Mouse (Mus musculus) T-helper 2 cell (primary cell): ENCODE data around the gene Clptm1.
"Not testable (repeated sequence)": the region's sequence is repeated elsewhere in the genome, so short reads cannot be mapped to it uniquely, and the experiment has no call there.

Source experiments
- in situ Hi-C: fragments of 300-600 bp; cut with MboI, MseI; formaldehyde crosslinking; loops from one replicate; pipeline ENCODE4 v1.15.1; 2025; ENCODE audit warnings: high pct_unique_total_duplicates

Gene Clptm1

DNA sequence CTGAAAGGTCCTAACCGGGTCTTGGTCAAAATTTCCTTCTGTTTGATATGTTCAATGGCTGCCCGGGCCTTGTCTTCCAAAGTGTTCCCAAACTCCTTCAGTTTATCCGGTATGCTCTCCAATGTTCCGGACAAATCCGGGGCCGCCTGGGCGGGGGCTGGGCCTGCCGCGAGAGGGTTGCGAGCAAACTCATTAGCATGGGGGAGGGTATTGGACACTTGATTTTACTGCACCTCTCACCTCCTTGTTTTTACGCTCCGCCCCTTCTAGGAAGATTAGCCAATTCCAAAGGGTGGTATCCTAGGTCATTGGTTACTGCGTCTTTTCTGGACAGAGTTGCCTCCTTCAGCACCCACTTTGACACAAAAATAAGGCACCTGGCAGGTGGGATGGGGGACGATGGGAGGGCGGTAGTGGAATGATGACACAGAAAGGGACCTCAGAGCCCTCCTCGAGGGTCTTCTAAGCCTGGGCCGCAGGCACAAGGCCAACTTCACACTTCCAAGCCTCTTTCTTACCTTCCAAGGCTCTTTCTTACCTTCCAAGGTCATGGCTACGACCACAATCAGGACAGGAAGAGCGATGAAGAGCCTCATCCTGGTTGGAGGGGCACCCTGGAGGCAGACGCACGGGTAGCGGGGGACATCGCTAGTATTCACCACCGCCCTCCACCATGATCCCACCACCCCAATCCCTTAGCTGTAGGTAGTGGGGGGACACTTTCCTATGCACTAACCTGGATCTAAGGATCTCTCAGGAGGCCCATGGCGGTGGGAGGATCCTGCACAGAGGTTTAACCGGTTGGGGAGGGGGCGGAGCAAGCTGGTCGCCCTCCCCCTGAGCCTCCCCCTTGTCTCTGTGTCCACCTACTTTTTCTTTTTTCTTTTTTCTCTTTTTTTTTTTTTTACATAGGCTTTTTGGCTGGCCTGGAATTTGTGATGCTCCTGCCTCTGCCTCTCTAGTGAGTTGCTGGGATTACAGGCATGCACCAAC is 27.3 kb upstream of the Clptm1 start, which contains the start of gene Apoc1:
Apoc1 (minus strand) TSS at position 788 of the 993 bp plus-strand sequence.
- in situ Hi-C loops: no loop called here

DNA sequence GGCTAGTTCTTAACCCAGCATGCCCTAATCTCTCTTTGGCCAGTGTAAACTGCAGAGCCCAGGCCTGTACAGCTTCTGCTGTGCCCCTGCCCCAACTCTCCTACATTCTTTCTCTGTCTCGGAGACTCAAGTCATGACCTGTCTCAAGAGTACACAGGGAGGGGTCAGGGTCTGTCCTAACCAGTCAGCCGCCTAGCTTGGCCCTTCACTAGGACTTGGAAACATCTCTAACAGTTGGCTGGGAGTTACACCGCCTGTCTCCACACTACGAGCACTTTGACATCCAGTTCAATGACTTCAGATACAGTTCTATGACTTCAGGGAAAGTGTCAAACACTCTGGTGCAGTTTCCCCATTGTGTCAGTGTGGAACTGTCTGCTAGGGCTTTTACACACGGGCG is 26.6 kb upstream of the Clptm1 start:
- in situ Hi-C loops: no loop called here

DNA sequence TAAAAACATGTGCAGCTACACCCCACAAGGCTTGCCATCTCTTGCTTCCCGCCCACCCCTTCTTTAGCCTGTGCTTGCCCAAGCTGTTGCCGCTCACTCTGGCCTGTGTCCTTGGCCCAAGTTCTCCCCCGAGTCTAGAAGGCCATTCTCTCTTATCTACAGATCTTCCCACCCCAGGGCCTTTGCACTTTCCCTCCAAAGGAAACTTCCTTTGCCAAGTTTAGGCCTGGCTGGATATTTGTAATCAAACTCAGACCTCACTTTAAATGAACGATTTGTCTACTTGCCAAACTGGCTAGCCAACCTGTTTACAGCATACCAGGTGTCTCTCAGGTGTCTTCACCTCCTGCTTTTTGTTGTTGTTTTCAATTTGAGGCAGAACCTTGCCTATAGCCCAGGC is 26.0 kb upstream of the Clptm1 start:
- in situ Hi-C loops: no loop called here

DNA sequence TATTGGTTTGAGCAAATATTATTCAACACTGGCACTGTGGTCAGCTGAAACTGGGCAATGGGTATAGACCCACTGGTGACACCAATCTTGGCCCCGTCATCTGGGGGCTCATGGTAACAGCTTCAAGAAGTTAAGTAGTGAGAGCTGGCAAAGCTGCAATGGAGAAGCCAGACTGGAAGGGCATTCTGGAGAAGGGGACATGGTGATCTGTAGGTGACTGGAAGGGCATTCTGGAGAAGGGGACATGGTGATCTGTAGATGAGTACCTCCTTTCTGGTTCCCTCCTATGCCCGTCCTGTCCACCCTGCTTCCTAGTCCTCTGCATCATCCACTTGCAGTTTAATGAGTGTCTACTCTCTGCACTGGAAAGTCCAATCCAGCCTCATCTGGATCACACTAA is 23.8 kb upstream of the Clptm1 start:
- in situ Hi-C loops: no loop called here

DNA sequence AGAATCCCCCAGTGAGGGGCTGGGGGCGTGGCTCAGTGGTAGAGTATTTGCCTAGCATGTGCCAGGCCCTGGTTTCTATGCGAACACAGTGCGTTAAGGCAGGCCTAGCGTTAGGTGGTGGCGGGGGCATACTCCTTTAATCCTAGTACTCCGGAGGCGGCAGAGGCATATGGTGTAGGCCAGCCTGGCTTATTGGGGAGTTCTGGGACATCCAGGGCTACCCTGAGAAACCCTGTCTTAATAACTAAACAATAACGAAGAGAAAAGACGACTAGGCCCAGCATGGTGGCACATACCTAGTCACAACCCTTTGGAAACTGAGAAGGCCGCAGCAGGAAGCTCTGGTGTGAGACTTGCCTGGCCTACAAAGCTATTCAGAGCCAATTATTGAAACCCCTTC is 23.3 kb upstream of the Clptm1 start:
- in situ Hi-C loops: no loop called here

DNA sequence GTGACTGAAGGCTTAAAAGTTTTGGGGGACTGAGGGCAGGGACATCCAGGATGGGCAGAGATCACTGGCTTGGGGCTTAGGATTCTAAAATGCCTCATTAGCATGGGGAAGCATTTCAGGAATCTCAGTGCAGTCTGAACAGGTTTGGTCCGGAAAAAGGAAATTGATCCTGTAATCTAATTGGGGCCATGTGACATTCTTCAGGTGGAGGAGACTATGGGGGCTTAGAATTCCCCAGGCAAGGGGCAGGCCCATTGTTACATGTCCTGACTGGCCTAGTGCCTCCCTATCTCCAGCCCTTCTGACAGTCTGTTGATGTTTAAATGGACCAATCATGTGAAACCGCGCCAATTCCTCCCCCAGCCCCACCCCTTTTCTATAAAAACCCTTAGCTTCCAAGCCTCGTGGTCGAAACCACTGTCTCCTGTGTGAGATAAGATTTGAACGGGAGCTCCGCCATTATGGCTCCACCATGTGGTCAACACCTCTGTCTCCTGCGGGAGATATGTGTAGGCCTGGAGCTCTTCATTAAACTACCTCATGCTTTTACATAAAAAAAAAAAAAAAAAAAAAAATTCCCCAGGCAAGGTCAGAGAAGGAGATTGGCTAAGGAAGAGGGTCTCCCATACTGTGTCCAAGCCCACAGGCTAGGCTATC is 22.2 kb upstream of the Clptm1 start:
- in situ Hi-C loops: not testable (repeated sequence)

DNA sequence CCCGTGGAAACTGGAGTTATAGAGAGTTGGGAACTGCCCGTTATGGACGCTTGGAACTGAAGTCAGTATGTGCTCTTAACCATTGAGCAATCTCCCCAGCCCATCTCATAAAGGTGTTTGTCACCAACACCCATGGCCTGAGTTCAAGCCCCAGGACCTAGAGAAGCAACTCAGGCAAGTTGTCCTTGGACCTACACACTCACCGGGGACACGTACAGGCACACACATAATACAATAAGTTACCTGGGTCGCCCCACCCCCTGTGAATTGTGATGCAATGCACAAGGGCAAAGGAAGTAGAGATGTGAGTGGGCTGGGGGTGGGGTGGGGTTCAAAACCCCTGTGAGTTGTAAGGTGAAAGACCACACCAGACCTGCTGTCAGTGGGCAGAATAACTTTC is 21.7 kb upstream of the Clptm1 start:
- in situ Hi-C loops: no loop called here

DNA sequence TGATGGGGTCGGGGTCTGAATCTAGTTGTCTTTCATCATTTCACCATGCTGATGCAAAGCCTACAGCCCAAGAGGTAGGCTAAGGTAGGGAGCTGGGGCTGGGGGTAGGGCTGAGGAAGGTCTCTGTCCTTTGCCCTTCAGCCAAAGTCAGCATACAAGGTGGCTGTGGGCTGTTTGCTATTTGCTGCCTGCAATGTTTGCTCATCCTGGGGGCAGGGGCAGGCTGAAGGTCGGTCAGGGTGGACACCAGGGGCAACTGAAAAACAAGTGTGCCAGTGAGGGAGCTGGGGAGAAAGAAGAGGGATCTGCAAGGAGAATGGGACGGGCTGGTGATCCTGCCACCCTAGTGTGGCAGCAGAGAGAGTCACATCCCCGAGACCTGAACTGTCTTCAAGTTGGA is 20.5 kb upstream of the Clptm1 start:
- in situ Hi-C loops: no loop called here

DNA sequence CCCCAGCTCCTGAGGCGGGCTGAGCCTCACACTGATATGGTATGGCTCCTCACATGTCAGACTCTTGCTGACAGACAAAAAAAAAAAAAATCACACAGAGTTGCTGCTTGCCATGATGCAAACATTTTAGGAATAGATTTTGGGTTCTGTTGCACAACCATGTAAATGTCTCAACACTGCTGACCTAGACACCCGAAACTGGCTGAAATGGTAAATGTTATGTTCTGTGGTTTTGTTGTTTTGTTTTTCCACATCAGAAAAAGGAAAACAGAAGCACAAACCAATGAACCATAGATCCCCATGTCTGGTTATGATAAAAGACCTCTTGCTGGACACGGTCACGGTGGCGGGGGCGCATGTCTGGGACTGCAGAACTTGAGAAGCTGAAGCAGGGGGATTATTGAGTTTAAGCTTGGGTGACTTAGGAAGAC is 19.0 kb upstream of the Clptm1 start:
- in situ Hi-C loops: no loop called here

DNA sequence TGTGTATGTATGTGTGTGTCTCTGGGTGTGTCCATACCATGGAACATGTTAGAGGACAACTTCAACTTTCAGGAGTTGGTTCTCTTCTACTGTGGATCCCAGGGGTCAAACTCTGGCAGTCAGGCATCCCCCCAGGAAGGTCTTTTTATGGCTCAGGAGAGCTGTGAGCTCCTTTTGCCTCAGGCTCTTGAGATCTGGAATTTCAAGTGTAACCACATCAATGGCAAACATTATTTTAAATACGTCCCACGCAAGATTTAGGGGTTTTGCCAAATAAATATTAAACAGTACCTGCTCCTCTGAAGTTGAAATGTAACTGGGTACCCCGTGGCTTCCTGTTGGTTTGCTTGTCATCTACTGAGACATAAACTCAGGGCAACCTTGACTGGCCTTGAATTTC is 18.1 kb upstream of the Clptm1 start:
- in situ Hi-C loops: no loop called here

DNA sequence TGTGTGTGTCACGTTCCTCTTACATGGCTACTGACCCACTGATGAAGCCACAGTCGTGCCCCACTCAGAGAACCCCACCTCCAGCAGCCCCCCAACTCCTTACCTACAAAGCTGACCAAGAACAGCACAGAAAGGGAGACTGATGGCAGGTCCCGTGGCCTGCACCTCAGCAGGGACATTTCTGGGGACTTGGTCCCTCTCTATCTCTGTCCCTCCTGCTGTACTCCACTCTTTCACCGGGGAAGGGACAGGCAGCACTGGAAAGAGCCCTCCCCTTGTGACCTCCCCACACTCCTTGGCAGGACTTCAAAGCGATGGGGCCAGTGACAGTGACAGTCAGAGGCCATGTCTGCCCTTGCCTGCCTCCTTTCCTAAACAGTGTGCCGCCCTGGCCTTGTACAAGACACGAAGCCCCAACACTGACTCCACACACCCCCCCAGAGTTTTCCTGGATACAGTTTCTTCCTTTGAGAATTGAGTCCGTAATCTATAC is 16.4 kb upstream of the Clptm1 start, which contains the start of the genes Gm44805 and Apoc4:
Gm44805 (minus strand) TSS at position 222 of the 493 bp plus-strand sequence.
Apoc4 (minus strand) TSS at position 278 of the 493 bp plus-strand sequence.
- in situ Hi-C loops: no loop called here

DNA sequence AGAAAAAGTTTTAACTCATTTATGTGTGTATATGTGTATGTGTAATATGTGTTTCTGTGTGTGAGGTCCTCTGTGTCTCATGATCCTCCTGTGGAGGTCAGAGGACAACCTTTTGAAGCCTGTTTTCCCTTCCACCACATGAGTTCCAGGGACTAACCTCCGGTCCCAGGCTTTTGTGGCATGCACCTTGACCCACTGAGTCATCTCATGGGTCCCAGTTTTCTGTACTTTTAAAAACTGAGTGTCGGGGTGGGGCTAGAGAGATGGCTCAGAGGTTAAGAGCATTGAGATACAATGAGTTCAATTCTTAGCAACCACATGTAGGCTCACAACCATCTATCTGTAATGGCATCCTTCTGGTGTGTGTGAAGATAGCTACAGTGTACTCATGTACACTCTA is 15.9 kb upstream of the Clptm1 start:
- in situ Hi-C loops: no loop called here

DNA sequence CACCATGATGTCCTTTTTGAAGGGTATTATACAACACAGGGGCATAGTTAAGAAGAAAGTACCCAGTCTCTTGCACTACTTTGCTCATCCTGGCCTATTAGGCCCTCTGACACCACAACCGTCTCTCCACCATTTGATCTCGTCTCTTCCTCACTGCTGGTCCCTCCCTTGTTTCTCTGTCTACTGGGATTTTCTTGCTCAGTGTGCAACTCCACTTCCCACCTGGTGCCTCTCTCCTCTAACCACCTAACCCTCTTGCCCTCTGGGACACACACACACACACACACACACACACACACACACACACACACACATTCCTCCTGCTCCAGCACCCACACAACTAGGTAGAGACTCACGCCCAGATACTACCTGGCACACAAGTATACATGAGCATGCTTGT is 14.1 kb upstream of the Clptm1 start:
- in situ Hi-C loops: no loop called here

DNA sequence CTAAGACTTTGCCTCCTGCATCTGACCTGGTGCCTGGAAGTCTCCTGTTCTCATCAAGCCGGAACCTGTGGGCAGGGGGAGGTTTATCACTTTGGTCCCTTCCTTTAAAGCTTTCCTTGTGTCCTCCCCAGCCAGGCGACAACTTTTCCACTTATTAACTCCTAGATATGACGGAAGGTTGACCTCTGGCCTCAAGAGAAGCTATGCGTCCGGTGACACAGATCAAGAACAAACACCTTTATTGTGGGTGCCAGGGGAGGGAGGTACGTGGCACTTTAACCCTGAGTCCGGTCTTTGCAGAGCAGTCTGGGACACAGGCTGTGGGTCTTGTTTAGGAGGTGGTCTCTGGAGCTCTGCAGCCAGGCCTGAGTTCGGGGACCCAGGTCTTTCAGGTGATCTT is 13.0 kb upstream of the Clptm1 start, which contains the start of gene Apoc2:
Apoc2 (minus strand) TSS at position 70 of the 400 bp plus-strand sequence.
- in situ Hi-C loops: no loop called here

DNA sequence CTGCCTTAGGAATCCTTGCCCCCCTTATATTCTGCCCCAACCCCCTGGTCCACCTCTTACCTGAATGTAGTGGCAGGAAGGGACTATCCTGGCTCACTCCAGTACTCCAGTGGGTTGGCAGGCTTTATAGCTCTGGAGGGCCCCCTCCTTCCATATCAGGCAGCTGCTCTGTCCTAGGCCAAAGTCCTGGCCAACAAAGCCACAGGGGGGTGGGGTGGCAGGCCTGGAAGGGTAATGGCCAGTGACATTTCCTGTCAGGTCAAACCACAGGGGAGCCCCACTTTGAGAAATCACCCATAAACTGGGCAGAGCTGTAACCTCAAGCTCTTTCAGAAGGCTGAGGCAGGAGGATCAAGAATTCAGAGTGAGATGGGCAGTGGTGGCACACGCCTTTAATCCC is 11.8 kb upstream of the Clptm1 start:
- in situ Hi-C loops: no loop called here

DNA sequence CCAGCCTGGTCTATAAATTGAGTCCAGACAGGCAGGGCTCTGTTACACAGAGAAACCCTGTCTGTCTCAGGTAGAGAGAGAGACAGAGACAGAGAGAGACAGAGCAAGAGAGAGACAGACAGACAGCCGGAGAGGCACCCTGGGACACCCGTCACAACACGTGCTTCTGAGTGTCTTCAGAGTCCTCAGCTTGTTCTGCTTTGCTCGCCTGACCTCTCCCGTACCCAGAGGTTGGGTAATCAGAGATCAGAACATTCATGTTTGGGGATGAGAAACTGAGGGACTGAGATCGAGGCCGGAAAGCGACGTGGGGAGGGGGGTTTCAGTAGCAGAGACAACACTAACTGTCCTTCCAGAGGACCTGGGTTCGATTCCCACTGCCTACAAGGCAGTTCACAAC is 11.0 kb upstream of the Clptm1 start:
- in situ Hi-C loops: no loop called here

DNA sequence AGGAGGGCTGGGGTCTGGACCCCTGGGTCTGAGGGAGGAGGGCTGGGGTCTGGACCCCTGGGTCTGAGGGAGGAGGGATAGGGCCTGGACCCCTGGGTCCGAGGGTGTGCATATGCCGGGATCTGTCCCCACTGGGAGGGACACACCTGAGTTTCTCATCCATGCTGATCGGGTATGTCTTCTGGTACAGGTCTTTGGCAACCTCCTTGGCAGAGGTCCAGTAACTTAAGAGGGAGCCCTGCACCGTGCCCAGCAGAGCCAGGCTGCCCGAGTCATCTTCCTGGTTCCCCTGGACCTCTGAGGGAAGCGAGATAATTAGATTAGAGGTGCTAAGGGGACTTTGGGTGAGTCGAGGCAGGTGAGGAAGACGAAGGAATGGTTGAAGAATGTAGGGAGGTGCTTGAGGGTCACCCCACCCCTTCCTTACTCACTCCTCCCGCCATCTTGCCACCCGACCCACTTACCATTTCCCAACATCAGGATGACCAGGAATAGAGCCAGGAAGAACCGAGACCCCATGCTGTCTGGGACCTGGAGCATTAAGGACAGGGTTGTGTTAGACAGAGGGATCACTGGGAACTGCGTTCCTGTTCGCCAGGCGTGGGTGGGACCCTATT is 8.4 kb upstream of the Clptm1 start:
- in situ Hi-C loops: no loop called here

DNA sequence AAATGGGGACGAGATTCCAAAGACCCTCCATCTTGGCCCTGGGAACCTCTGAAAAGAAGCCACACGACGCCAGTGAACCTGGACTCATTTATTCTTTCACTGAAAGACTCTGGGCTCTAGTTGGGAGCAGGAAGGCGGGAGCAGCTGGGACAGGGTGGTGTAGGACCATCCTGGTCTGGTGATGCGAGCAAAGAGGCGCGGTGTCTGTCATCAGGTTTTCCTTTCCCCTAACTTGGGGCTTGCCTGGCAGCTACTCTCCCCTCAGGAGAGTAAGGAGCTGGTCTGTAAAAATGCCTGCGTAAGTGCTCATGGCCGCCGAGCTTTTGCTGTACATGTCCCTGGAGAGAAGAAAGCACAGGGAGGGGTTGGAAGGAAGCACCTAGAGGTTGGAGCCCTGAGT is 6.7 kb upstream of the Clptm1 start:
- in situ Hi-C loops: no loop called here

DNA sequence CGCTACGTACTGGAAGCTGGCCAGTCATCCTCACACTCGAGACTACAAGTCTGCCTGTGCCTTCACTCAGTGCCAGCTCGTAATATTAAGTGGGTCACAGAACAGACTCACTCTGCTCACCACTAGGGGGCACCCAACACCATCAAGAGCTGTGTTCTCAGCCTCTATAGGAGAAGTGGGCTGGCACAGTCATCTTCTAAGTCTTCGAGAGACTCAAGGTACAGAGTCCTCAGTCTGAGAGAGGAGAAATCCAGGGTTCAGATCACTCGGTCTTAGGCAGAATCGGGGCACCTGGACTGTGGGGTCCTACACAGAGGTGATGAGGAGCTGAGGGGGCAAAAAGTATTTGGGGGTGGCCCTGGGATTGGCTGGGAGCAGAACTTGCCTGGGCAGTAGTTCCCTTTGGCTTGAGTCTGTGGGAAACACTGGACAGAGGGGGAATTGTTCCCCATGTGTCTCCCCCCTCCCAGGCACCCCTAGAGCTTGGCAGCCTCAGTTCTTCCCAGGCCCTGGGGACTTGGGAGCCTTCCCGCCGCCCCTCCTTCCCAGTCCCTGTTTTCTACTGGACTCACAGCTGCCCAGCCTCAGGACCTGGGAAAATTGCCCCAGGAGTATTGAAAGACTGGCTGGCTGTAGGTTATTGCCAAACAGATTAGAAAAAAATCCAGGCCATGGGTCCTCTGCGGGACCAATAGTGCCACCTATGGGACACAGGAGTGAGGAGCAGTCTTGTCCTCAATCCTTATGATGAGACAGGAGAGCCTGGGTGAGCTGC is 4.3 kb upstream of the Clptm1 start:
- in situ Hi-C loops: loop anchor here (5.0 kb wide), 1 partner anchor 43 kb away; no protein-coding TSS in a partner anchor

DNA sequence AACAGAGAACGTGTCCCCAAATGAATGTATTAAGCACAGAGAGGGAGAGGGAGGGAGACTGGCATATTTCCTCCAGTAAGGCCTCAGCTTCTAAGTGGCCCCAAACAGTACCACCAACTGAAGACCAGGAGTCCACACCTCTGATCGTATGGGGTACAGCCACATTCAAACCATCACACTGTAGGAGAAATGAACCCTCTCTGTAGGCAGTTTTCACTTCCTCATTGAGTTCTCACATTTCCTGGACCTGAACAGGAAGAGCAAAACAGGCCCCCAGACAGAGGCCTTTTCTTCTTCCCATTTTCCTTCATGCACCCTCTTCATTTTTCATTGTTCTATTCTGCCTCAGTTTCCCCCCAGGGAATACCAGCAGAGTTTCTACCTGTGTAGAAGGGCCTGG is 2.6 kb upstream of the Clptm1 start:
- in situ Hi-C loops: loop anchor here (5.0 kb wide), 1 partner anchor 45 kb away; no protein-coding TSS in a partner anchor

DNA sequence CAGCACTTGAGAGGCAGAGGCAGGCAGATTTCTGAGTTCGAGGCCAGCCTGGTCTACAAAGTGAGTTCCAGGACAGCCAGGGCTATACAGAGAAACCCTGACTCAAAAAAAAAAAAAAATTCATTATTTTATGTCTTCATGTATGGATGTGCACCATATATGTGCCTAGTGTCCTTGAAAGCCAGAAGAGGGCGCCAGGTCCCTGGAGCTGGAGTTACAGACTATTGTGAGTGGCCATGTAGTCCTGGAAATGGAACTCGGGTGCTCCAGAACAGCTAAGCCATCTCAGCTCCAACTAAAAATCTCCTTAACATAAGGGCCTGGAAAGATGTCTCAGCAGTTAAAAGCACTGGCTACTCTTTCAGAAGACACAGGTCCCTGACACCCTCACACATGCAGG is 1.9 kb upstream of the Clptm1 start:
- in situ Hi-C loops: loop anchor here (5.0 kb wide), 1 partner anchor 46 kb away; no protein-coding TSS in a partner anchor
